Mouse (Mus musculus): ENCODE measurements around the gene Lrrc3. TPM values are rescaled to one million over a fixed set of nuclear protein-coding genes. Genes with fewer than 3 reads are reported as not detected.

The Lrrc3 gene
- polyA plus RNA-seq, 1 experiment from 2014 or later, result 4.7 TPM

DNA sequence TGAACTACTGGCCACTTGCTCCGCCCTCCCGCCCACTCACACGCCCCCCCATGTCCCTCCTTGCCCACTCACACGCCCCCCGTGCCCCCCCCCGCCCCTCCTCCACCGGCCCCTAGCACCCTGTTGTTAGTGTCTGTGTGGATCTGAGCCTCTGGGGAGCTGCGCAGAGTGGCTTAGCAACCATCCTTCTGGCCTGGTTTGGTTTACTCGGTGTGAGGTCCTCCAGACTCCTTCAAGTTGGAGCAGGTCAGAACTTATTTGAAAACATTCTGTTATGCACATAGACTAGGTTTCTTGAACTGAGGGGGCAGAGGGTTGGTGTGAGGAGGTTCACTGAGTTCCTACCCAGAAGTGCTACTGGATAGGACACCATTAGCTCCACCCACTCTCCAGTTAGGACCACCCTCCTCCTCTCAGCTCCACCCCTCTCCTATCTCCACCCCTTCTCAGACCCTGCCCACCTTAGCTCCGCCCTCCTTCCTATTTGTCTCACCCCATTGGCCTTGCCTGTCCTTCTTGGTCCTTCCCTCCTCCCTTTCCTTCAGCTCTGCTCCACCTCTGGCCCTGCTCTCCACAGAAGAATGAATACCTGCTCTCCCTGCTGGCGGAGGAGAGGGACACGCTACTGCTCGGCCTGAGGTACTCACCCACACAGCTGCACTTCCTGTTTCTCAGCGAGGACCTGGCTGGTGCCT lies 38.1 kb downstream of the Lrrc3 start:
- Histone ChIP-seq H3K4me2 (peak overlapping the region; percentile 44), H3K9ac (peak overlapping the region; percentile 27; the same call in 1 of the 2 replicates), H3K27ac (no peak overlapping the region), H3K27me3 (no peaks in the 10 kb centered on the region; the same call in 1 of the 2 replicates), H3K4me3 (peak overlapping the region; percentile 17; the same call in 1 of the 2 replicates), H3K4me1 (0 out of 2 replicates have a peak, but pooled peaks cover 5% of the 10 kb centered on the region), H3K36me3 (ENCODE audit: poor library complexity, severe bottlenecking) (no peaks in the 10 kb centered on the region), H3K9me3 (replicated peaks) (no peaks in the 10 kb centered on the region)
- WGBS, result 38% methylated on average over 14 of the region's 14 CpGs
- peak; percentile 53; the same call in 1 of the 2 replicates for ATAC-seq

DNA sequence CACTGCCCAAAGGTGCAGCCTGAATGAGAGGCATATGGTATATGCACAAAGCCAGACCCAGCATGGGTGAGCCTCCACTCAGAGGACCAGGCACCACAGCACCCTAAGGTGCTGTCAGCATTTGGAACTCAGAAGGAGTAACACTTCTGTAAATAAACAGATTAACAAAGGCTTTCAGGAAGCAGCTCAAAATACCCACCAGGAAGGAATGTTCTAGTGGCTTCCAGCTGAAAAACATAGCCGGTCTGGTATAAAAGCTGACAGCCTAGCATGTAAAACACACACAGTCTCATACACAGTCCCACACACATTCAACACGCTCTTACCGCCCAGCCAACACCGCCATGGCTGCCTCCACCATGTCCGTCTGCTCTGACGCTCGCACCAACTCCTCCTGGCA lies 40.7 kb downstream of the Lrrc3 start, which contains the start of gene Gm3285:
Gene Gm3285 (plus strand): TSS at position 301 of the 400 bp plus-strand sequence.
- WGBS, result 45% methylated on average over 7 of the region's 7 CpGs

DNA sequence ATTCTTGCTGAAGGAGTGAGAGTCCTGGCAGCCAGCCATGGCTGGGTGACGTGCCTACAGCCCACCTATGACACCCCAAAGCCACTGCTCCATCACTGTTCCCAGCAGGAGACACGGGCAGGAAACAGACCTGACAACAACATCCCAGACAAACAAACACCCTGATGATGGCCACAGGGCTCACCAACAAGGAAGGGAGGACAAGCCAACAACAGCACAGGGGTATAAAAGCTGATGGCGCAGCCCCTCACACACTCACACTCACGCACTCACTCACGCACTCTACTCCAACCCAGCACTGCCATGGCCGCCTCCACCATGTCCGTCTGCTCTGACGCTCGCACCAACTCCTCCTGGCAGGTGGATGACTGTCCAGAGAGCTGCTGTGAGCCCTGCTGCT lies 49.8 kb downstream of the Lrrc3 start, which contains the start of gene Gm10318:
Gene Gm10318 (plus strand): TSS at position 301 of the 400 bp plus-strand sequence.
- Histone ChIP-seq H3K27me3 (no peaks in the 10 kb centered on the region), H3K9me3 (replicated peaks) (0 out of 2 replicates have a peak, but pooled peaks cover 3% of the 10 kb centered on the region), H3K4me2 (no peak within 1 kb of the TSS), H3K4me1 (0 out of 2 replicates have a peak, but pooled peaks cover 3% of the 10 kb centered on the region), H3K4me3 (no peak within 1 kb of the TSS), H3K36me3 (ENCODE audit: poor library complexity, severe bottlenecking) (no peaks in the 10 kb centered on the region), H3K27ac (no peak within 1 kb of the TSS), H3K9ac (no peak within 1 kb of the TSS)
- 69% methylated on average over 9 of the region's 9 CpGs for WGBS
- no peak for ATAC-seq

More for the DNA sequence above, 40.7 kb downstream of the Lrrc3 start, which contains the start of gene Gm3285:
- no peak within 1 kb of the TSS for H3K4me3 ChIP-seq
- no peaks in the 10 kb centered on the region for H3K9me3 ChIP-seq (replicated peaks)
- H3K27me3 ChIP-seq, result no peaks in the 10 kb centered on the region; the same call in 1 of the 2 replicates
- no peak for ATAC-seq
- H3K27ac ChIP-seq, result no peak within 1 kb of the TSS
- H3K4me1 ChIP-seq, result 0 out of 2 replicates have a peak, but pooled peaks cover 5% of the 10 kb centered on the region
- no peak within 1 kb of the TSS for H3K4me2 ChIP-seq
- no peaks in the 10 kb centered on the region for H3K36me3 ChIP-seq (ENCODE audit: poor library complexity, severe bottlenecking)
- H3K9ac ChIP-seq, result no peak within 1 kb of the TSS

Other genes starting within 250 kb of the Lrrc3 start
- 0.64 and 0.65 TPM in 2 replicates for gene Tspear, start 216.0 kb downstream of the Lrrc3 start, polyA plus RNA-seq (2015; fragmentation: Nextera tagmentation; extraction: Ambion mirVana)
- gene Gm19402, start 211.8 kb downstream of the Lrrc3 start, polyA plus RNA-seq (2015; fragmentation: Nextera tagmentation; extraction: Ambion mirVana), result not detected in 2 replicates
- gene Gm9508, start 205.3 kb downstream of the Lrrc3 start, polyA plus RNA-seq (2015; fragmentation: Nextera tagmentation; extraction: Ambion mirVana), result not detected in 2 replicates
- gene Gm10272, start 195.9 kb downstream of the Lrrc3 start, polyA plus RNA-seq (2015; fragmentation: Nextera tagmentation; extraction: Ambion mirVana), result not detected in 2 replicates
- not detected in 2 replicates for gene Gm10024, start 191.1 kb downstream of the Lrrc3 start, polyA plus RNA-seq (2015; fragmentation: Nextera tagmentation; extraction: Ambion mirVana)
- gene Gm10142, start 186.7 kb downstream of the Lrrc3 start, polyA plus RNA-seq (2015; fragmentation: Nextera tagmentation; extraction: Ambion mirVana), result not detected in 2 replicates
- gene Krtap12-1, start 181.9 kb downstream of the Lrrc3 start, polyA plus RNA-seq (2015; fragmentation: Nextera tagmentation; extraction: Ambion mirVana), result not detected in 2 replicates
- not detected in 2 replicates for gene Gm10100, start 176.1 kb downstream of the Lrrc3 start, polyA plus RNA-seq (2015; fragmentation: Nextera tagmentation; extraction: Ambion mirVana)
- gene Gm18596, start 159.9 kb downstream of the Lrrc3 start, polyA plus RNA-seq (2015; fragmentation: Nextera tagmentation; extraction: Ambion mirVana), result not detected in 2 replicates
- not detected in 2 replicates for gene Gm9736, start 151.2 kb downstream of the Lrrc3 start, polyA plus RNA-seq (2015; fragmentation: Nextera tagmentation; extraction: Ambion mirVana)
- gene Gm3233, start 142.9 kb downstream of the Lrrc3 start, polyA plus RNA-seq (2015; fragmentation: Nextera tagmentation; extraction: Ambion mirVana), result not detected in 2 replicates
- gene Gm3238, start 131.2 kb downstream of the Lrrc3 start, polyA plus RNA-seq (2015; fragmentation: Nextera tagmentation; extraction: Ambion mirVana), result not detected in 2 replicates
- not detected in 2 replicates for gene Gm7138, start 125.6 kb downstream of the Lrrc3 start, polyA plus RNA-seq (2015; fragmentation: Nextera tagmentation; extraction: Ambion mirVana)
- not detected in 2 replicates for gene Gm3250, start 120.0 kb downstream of the Lrrc3 start, polyA plus RNA-seq (2015; fragmentation: Nextera tagmentation; extraction: Ambion mirVana)
- gene Gm7137, start 114.3 kb downstream of the Lrrc3 start, polyA plus RNA-seq (2015; fragmentation: Nextera tagmentation; extraction: Ambion mirVana), result not detected in 2 replicates
- gene Gm9639, start 107.5 kb downstream of the Lrrc3 start, polyA plus RNA-seq (2015; fragmentation: Nextera tagmentation; extraction: Ambion mirVana), result not detected in 2 replicates
- not detected in 2 replicates for gene Gm19668, start 103.4 kb downstream of the Lrrc3 start, polyA plus RNA-seq (2015; fragmentation: Nextera tagmentation; extraction: Ambion mirVana)
- not detected in 2 replicates for gene Gm9507, start 90.7 kb downstream of the Lrrc3 start, polyA plus RNA-seq (2015; fragmentation: Nextera tagmentation; extraction: Ambion mirVana)
- not detected in 2 replicates for gene Gm2696, start 87.9 kb downstream of the Lrrc3 start, polyA plus RNA-seq (2015; fragmentation: Nextera tagmentation; extraction: Ambion mirVana)
- gene Krtap10-4, start 75.4 kb downstream of the Lrrc3 start, polyA plus RNA-seq (2015; fragmentation: Nextera tagmentation; extraction: Ambion mirVana), result not detected in 2 replicates
- not detected in 2 replicates for gene Krtap10-10, start 66.6 kb downstream of the Lrrc3 start, polyA plus RNA-seq (2015; fragmentation: Nextera tagmentation; extraction: Ambion mirVana)
- not detected in 2 replicates for gene Gm36176, start 55.7 kb downstream of the Lrrc3 start, polyA plus RNA-seq (2015; fragmentation: Nextera tagmentation; extraction: Ambion mirVana)
- not detected in 2 replicates for gene Gm10318, start 49.7 kb downstream of the Lrrc3 start, polyA plus RNA-seq (2015; fragmentation: Nextera tagmentation; extraction: Ambion mirVana)
- gene Gm3285, start 40.6 kb downstream of the Lrrc3 start, polyA plus RNA-seq (2015; fragmentation: Nextera tagmentation; extraction: Ambion mirVana), result not detected in 2 replicates
- 1.4 and 1.6 TPM in 2 replicates for gene Trpm2, start 68.0 kb upstream of the Lrrc3 start, polyA plus RNA-seq (2015; fragmentation: Nextera tagmentation; extraction: Ambion mirVana)
- gene 1810043G02Rik, start 76.0 kb upstream of the Lrrc3 start, polyA plus RNA-seq (2015; fragmentation: Nextera tagmentation; extraction: Ambion mirVana), result 26.7 and 36.1 TPM in 2 replicates
- 98.0 and 114 TPM in 2 replicates for gene Pfkl, start 107.5 kb upstream of the Lrrc3 start, polyA plus RNA-seq (2015; fragmentation: Nextera tagmentation; extraction: Ambion mirVana)
- gene Dnmt3l, start 139.4 kb upstream of the Lrrc3 start, polyA plus RNA-seq (2015; fragmentation: Nextera tagmentation; extraction: Ambion mirVana), result not detected in 2 replicates
- gene Aire, start 141.1 kb upstream of the Lrrc3 start, polyA plus RNA-seq (2015; fragmentation: Nextera tagmentation; extraction: Ambion mirVana), result 0.18 TPM in 1 of 2 replicates, not detected in the other
- gene Icosl, start 166.8 kb upstream of the Lrrc3 start, polyA plus RNA-seq (2015; fragmentation: Nextera tagmentation; extraction: Ambion mirVana), result 0.80 and 0.84 TPM in 2 replicates

Measured in forebrain, embryonic 13.5 days (tissue).